Mouse (Mus musculus) limb, embryonic 12.5 days (tissue): ENCODE results near the gene Rmdn3. TPM values are rescaled to one million over a fixed set of nuclear protein-coding genes. Genes with fewer than 3 reads are reported as not detected.

Source experiments
- polyA plus RNA-seq: library from polyadenylated mRNA; unstranded; fragments of >200 nt; fragmentation: Nextera tagmentation; extraction: Ambion mirVana; gene quantifications from 2 replicates; pipeline ENCODE4 v1.2.1, GENCODE M21; 2016

Gene Rmdn3
- polyA plus RNA-seq, 1 experiment from 2014 or later = 47.1 TPM

Other genes with a start within 250 kb of the Rmdn3 start
- gene Chst14, start 230.5 kb downstream of the Rmdn3 start, polyA plus RNA-seq = 42.9 and 45.6 TPM in 2 replicates
- 20.0 and 21.8 TPM in 2 replicates for gene Ccdc32, start 127.6 kb downstream of the Rmdn3 start, polyA plus RNA-seq
- 5.4 and 6.2 TPM in 2 replicates for gene Rpusd2, start 122.2 kb downstream of the Rmdn3 start, polyA plus RNA-seq
- gene Knl1, start 109.9 kb downstream of the Rmdn3 start, polyA plus RNA-seq = 61.7 and 63.8 TPM in 2 replicates
- gene Rad51, start 44.2 kb downstream of the Rmdn3 start, polyA plus RNA-seq = 63.9 and 64.0 TPM in 2 replicates
- gene Gchfr, start 10.7 kb upstream of the Rmdn3 start, polyA plus RNA-seq = 5.0 and 6.7 TPM in 2 replicates
- gene Gm14137, start 17.5 kb upstream of the Rmdn3 start, polyA plus RNA-seq = 0.44 and 0.65 TPM in 2 replicates
- gene Zfyve19, start 51.6 kb upstream of the Rmdn3 start, polyA plus RNA-seq = 52.5 and 56.7 TPM in 2 replicates
- 29.2 and 29.6 TPM in 2 replicates for gene Dnajc17, start 51.8 kb upstream of the Rmdn3 start, polyA plus RNA-seq
- gene Ppp1r14d, start 72.9 kb upstream of the Rmdn3 start, polyA plus RNA-seq = not detected in 2 replicates
- 7.8 and 9.3 TPM in 2 replicates for gene Spint1, start 80.3 kb upstream of the Rmdn3 start, polyA plus RNA-seq
- gene Rhov, start 114.2 kb upstream of the Rmdn3 start, polyA plus RNA-seq = 8.5 TPM in 2 replicates
- gene Vps18, start 131.7 kb upstream of the Rmdn3 start, polyA plus RNA-seq = 23.8 and 24.6 TPM in 2 replicates
- 4.8 and 5.3 TPM in 2 replicates for gene Dll4, start 168.8 kb upstream of the Rmdn3 start, polyA plus RNA-seq
- 0.45 and 0.68 TPM in 2 replicates for gene Chac1, start 194.2 kb upstream of the Rmdn3 start, polyA plus RNA-seq